Mouse (Mus musculus) MEL (cell line): ENCODE results near the gene Spag8. TPM values are rescaled to one million over a fixed set of nuclear protein-coding genes. Genes with fewer than 3 reads are reported as not detected.

Source experiments
- DNase-seq: peaks from one replicate; pipeline ENCODE4 v3.0.0; 2011; ENCODE audit warnings: low read depth, low spot score
- H3K27ac ChIP-seq: 2 replicates; pipeline ENCODE4 v1.5.1; 2012; ENCODE audit warnings: low read depth, mild to moderate bottlenecking, control low read depth, low read length, moderate library complexity; ENCODE audit not compliant: control insufficient read depth
- H3K27me3 ChIP-seq, 2 experiments: fragments of 150-350 bp in 1 of 2; sonication (generic) in 1 of 2; 2 replicates each; pipeline ENCODE4 v1.6.1; 2012; ENCODE audit warnings: low read length in 2 of 2, mild to moderate bottlenecking in 2 of 2, improper control_type of control experiment in 1 of 2, moderate library complexity in 1 of 2; ENCODE audit not compliant: insufficient read depth in 2 of 2, control insufficient read depth in 1 of 2
- H3K36me3 ChIP-seq, 2 experiments: 2 replicates each; pipeline ENCODE4 v1.6.1; 2012 to 2014; ENCODE audit warnings: low read length in 2 of 2, improper control_type of control experiment in 1 of 2, inconsistent platforms in 1 of 2, mild to moderate bottlenecking in 1 of 2; ENCODE audit not compliant: insufficient read depth in 2 of 2, control insufficient read depth in 1 of 2
- H3K4me1 ChIP-seq, 2 experiments: fragments of 150-350 bp in 1 of 2; sonication (generic) in 1 of 2; 2 replicates each; pipeline ENCODE4 v1.6.1; 2012; ENCODE audit warnings: low read length in 2 of 2, improper control_type of control experiment in 1 of 2, mild to moderate bottlenecking in 1 of 2; ENCODE audit not compliant: insufficient read depth in 2 of 2, control insufficient read depth in 1 of 2
- H3K4me3 ChIP-seq, 2 experiments: fragments of 150-350 bp in 1 of 2; sonication (generic) in 1 of 2; 2 replicates each; pipeline ENCODE4 v1.5.1; 2012; ENCODE audit warnings: low read depth in 2 of 2, low read length in 2 of 2, mild to moderate bottlenecking in 2 of 2, moderate library complexity in 2 of 2, control low read depth in 1 of 2, improper control_type of control experiment in 1 of 2; ENCODE audit not compliant: control insufficient read depth in 1 of 2, insufficient read depth in 1 of 2
- H3K79me2 ChIP-seq: 2 replicates; pipeline ENCODE4 v1.6.1; 2012; ENCODE audit warnings: mild to moderate bottlenecking, low read length, moderate library complexity; ENCODE audit not compliant: control insufficient read depth, poor library complexity, insufficient read depth
- H3K9ac ChIP-seq: 2 replicates; pipeline ENCODE4 v1.6.1; 2012; ENCODE audit warnings: low read depth, mild to moderate bottlenecking, control low read depth, low read length, moderate library complexity; ENCODE audit not compliant: control insufficient read depth, poor library complexity, severe bottlenecking
- H3K9me3 ChIP-seq: fragments of 150-350 bp; sonication (generic); replicated peaks from 2 replicates; pipeline ENCODE4 v1.6.1; 2012; ENCODE audit warnings: mild to moderate bottlenecking, low read length, improper control_type of control experiment, moderate library complexity; ENCODE audit not compliant: insufficient read depth
- BHLHE40 ChIP-seq: IDR thresholded peaks from 2 replicates; pipeline ENCODE4 v1.6.1; 2012; ENCODE audit warnings: low read depth, mild to moderate bottlenecking, inconsistent platforms, low read length, improper control_type of control experiment, borderline replicate concordance
- E2F4 ChIP-seq: IDR thresholded peaks from 2 replicates; pipeline ENCODE4 v1.6.1; 2011; ENCODE audit warnings: low read depth, low read length, improper control_type of control experiment, borderline replicate concordance
- ETS1 ChIP-seq: IDR thresholded peaks from 2 replicates; pipeline ENCODE4 v1.6.1; 2012; ENCODE audit warnings: low read depth, mild to moderate bottlenecking, inconsistent platforms, low read length, improper control_type of control experiment, moderate library complexity
- GATA1 ChIP-seq: IDR thresholded peaks from 2 replicates; pipeline ENCODE4 v1.6.1; 2011; ENCODE audit warnings: low read depth, low read length, improper control_type of control experiment
- HCFC1 ChIP-seq: IDR thresholded peaks from 2 replicates; pipeline ENCODE4 v1.6.1; 2012; ENCODE audit warnings: low read depth, mild to moderate bottlenecking, inconsistent platforms, low read length, improper control_type of control experiment, moderate library complexity
- KAT2A ChIP-seq: conservative IDR thresholded peaks from 2 replicates; pipeline ENCODE4 v1.6.1; 2012; ENCODE audit warnings: low read depth, low read length, improper control_type of control experiment, inconsistent platforms
- MAZ ChIP-seq: IDR thresholded peaks from 2 replicates; pipeline ENCODE4 v1.6.1; 2012; ENCODE audit warnings: low read depth, mild to moderate bottlenecking, inconsistent platforms, low read length, improper control_type of control experiment
- MEF2A ChIP-seq: IDR thresholded peaks from 2 replicates; pipeline ENCODE4 v1.6.1; 2014; ENCODE audit warnings: low read depth, mild to moderate bottlenecking, inconsistent platforms, low read length, improper control_type of control experiment; ENCODE audit not compliant: poor library complexity, insufficient replicate concordance, severe bottlenecking; ENCODE audit errors: extremely low read depth
- MXI1 ChIP-seq: IDR thresholded peaks from 2 replicates; pipeline ENCODE4 v1.6.1; 2011; ENCODE audit warnings: mild to moderate bottlenecking, low read depth, low read length, improper control_type of control experiment
- MYB ChIP-seq: IDR thresholded peaks from 2 replicates; pipeline ENCODE4 v1.6.1; 2011; ENCODE audit warnings: mild to moderate bottlenecking, low read depth, low read length, improper control_type of control experiment
- NELFE ChIP-seq: IDR thresholded peaks from 2 replicates; pipeline ENCODE4 v1.6.1; 2011; ENCODE audit warnings: low read depth, low read length, improper control_type of control experiment
- POLR2AphosphoS2 ChIP-seq: IDR thresholded peaks from 2 replicates; pipeline ENCODE4 v1.6.1; 2011; ENCODE audit warnings: low read length, improper control_type of control experiment
- POLR2AphosphoS5 ChIP-seq: IDR thresholded peaks from 2 replicates; pipeline ENCODE4 v1.6.1; 2012; ENCODE audit warnings: low read depth, borderline replicate concordance, mild to moderate bottlenecking, inconsistent platforms, low read length, moderate library complexity, mixed read lengths
- RAD21 ChIP-seq: IDR thresholded peaks from 2 replicates; pipeline ENCODE4 v1.6.1; 2011; ENCODE audit warnings: mild to moderate bottlenecking, low read depth, low read length, improper control_type of control experiment
- SMC3 ChIP-seq: IDR thresholded peaks from 2 replicates; pipeline ENCODE4 v1.6.1; 2011; ENCODE audit warnings: low read depth, low read length, improper control_type of control experiment
- USF1 ChIP-seq: IDR thresholded peaks from 2 replicates; pipeline ENCODE4 v1.6.1; 2014; ENCODE audit warnings: low read depth, mild to moderate bottlenecking, inconsistent platforms, low read length, improper control_type of control experiment, moderate library complexity
- ZC3H11A ChIP-seq: IDR thresholded peaks from 2 replicates; pipeline ENCODE4 v1.6.1; 2012; ENCODE audit warnings: low read depth, mild to moderate bottlenecking, inconsistent platforms, low read length, improper control_type of control experiment
- polyA plus RNA-seq, 2 experiments: library from polyadenylated mRNA; stranded (reverse) in 1 of 2; unstranded in 1 of 2; fragments of >175 nt in 1 of 2; fragments of >200 nt in 1 of 2; gene quantifications; 2 replicates each; pipeline versions ENCODE4 v1.2.1 to v1.2.4; 2012; ENCODE audit warnings: low replicate concordance in 2 of 2, low read depth in 1 of 2; ENCODE audit not compliant: insufficient read length in 2 of 2, insufficient read depth in 1 of 2, missing spikeins in 1 of 2
- total RNA-seq: library from RNA; depleted of rRNA; stranded (reverse); fragments of 300-350 nt; gene quantifications from 2 replicates; pipeline ENCODE4 v1.2.3, GENCODE M21; 2012

The Spag8 gene
- total and polyA plus RNA-seq, 3 experiments, result 0.15 to 0.57 TPM; not detected in 1

- DNase-seq, result no peak
- H3K4me1 ChIP-seq, result no peaks in the 10 kb centered on the region; a peak in 1 of 4 replicates
- no peaks in the 10 kb centered on the region for H3K9me3 ChIP-seq
- no peak overlapping the region for H3K4me3 ChIP-seq
- no peak for TF ChIP-seq BHLHE40
- TF ChIP-seq MXI1, result no peak
- no peak for TF ChIP-seq MAZ
- no peak for TF ChIP-seq ZC3H11A
- no peak for TF ChIP-seq SMC3
- TF ChIP-seq USF1, result no peak
- no peak for TF ChIP-seq MYB
- H3K79me2 ChIP-seq, result no peaks in the 10 kb centered on the region
- H3K27ac ChIP-seq, result no peak overlapping the region
- no peak overlapping the region for H3K9ac ChIP-seq
- no peaks in the 10 kb centered on the region for H3K36me3 ChIP-seq
- peaks cover 4 to 6% of the 10 kb centered on the region in 2 experiments for H3K27me3 ChIP-seq
These were observed 24.1 kb downstream of the Spag8 start for GRCm38 (mm10) chr4:43629106-43629817.

- H3K27ac ChIP-seq, result no peak overlapping the region
- TF ChIP-seq KAT2A, result no peak
- no peak for TF ChIP-seq MEF2A
- TF ChIP-seq NELFE, result no peak
- TF ChIP-seq ETS1, result no peak
- TF ChIP-seq HCFC1, result no peak
- TF ChIP-seq GATA1, result no peak
- no peak for TF ChIP-seq E2F4
- TF ChIP-seq RAD21, result no peak
- TF ChIP-seq POLR2AphosphoS2, result no peak
- TF ChIP-seq MAZ, result no peak
- TF ChIP-seq ZC3H11A, result no peak
- TF ChIP-seq POLR2AphosphoS5, result no peak
- TF ChIP-seq BHLHE40, result no peak
- no peaks in the 10 kb centered on the region for H3K79me2 ChIP-seq
- no peaks in the 10 kb centered on the region for H3K27me3 ChIP-seq
- H3K9me3 ChIP-seq, result no peaks in the 10 kb centered on the region
- H3K4me1 ChIP-seq, result no peaks in the 10 kb centered on the region
- H3K9ac ChIP-seq, result no peak overlapping the region
- DNase-seq, result no peak
- no peak overlapping the region for H3K4me3 ChIP-seq
- H3K36me3 ChIP-seq, result no peaks in the 10 kb centered on the region
These were observed 33.1 kb downstream of the Spag8 start for GRCm38 (mm10) chr4:43620146-43620778.
